Mouse (Mus musculus) activated CD4-positive, CD25-positive, alpha-beta regulatory T cell, adult 4 months (primary cell): ENCODE data around the gene Fam129b. TPM values are rescaled to one million over a fixed set of nuclear protein-coding genes. Genes with fewer than 3 reads are reported as not detected.
"Not testable (repeated sequence)": the region's sequence is repeated elsewhere in the genome, so short reads cannot be mapped to it uniquely, and the experiment has no call there.

Source experiments
- ATAC-seq: one replicate; pipeline ENCODE4 v1.8.0; 2017
- polyA plus RNA-seq, 2 experiments: library from polyadenylated mRNA; unstranded; fragments of 100-300 nt; shearing (Covaris generic); gene quantifications; one replicate each; pipeline ENCODE4 v1.2.1; 2017

Gene Fam129b
- 1 to 10 TPM; 1.3 to 2.1 TPM for polyA plus RNA-seq

DNA sequence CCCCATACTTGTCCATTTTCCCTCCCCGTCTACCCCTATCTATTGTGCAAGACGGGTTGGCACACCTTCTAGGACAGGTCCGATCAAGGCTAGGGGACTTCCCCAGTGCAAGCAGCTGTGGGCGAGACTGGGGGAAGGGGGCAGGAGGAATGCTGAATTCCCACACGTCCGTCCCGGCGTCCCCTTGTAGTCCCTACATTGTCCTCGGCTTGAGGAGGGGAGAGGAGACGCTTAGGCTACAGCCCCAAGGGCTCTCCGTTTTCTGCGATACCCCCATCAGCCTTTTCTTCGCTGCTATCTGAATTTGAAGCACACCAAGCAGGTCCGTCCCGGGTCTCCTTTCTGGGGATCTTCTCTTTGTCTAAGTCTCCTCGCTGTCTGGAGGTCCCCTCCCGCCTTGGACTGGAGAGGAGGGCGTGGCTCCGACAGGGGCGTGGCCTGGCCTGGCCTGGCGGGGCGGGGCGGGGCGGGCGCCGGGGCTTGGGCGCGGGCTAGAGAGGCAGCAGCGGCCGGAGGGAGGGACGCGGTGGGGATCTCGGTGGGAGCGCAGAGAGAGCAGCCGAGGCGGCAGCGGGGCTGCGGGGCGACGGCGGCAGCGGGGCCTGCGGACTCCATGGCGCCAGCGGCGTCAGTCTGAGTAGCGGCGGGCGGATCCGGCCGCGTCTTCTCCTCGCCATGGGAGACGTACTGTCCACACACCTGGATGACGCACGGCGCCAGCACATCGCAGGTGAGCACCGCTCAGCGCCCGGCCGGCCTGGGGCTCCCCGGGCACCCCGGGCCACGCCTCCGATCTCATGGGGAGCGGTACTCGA, at the start of gene Fam129b:
Fam129b (plus strand) TSS at position 440 of the 815 bp plus-strand sequence.
- peak; percentile 66 for ATAC-seq

DNA sequence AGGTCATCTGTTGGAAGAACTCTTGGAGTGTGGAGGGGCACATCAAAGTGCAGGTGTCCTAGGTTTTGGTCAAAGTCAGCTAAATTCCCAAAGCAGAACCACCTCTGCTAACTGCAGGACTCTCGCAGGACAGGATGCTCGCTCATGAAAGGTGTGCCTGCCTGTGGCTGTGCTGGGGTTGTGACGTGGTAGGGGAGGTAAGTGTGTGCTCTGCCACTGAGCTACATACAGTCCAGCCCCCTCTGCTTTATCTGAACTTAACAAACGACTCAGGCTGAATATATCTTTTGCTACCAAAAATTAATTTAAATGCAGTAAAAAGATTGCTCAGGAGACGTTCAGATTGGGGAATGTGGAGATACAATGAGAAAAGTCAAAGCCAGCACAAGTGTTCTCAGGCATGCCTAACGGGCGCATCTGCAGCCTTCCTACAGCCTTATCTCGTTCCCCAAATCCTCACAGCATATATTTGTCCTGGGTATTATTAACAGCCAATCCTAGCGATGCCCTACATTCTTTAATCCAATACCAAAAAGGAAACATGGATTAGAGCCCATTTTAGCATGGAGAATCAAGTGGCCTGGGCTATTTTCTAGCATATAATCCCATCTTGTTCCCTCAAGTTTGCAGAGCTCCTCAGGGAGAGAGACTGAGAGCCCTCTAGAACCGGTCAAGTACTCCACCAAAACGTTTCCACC, 46.8 kb upstream of the Fam129b start:
- no peak for ATAC-seq

DNA sequence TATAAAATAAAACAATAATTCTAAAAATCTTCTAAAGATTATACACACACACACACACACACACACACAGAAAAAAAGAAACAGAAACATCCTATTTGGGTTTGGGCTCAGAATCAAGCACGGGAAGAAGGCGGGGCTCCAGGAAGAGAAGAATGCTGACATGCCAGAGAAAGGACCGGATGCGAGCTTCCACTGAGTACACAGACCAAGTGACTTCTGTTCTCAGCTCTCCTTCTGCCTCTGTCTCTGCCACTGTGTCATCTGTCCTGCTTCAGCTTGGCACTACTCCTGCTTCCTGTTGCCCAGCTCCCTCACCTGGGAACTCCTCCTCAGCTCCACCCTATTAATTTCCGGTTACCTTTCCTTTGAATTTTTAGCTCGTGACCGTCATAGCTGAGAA, 41.4 kb upstream of the Fam129b start:
- peak; percentile 93 for ATAC-seq

DNA sequence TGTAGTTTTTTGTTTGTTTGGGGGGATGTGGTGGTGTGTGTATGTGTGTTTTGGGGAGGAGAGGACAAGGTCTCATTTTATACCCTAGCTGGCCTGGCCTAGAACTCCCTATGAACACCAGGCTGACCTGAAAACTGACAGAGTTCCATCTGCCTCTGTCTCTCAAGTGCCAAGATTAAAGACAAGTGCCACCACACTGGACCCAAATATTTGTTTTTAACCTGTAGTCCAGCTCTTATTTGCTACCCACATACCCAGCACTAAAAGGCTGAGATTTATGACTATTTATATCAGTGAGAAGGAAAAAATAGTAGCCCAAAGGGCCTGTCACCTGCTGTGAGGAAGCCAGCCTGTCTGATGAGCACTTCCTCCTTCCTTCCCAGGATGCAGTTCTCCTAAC, 40.3 kb upstream of the Fam129b start:
- no peak for ATAC-seq

GRCm38 (mm10) chr2:32838147-32838884, 37.6 kb upstream of the Fam129b start:
- no peak for ATAC-seq

- ATAC-seq: no peak
Observed at GRCm38 (mm10) chr2:32839261-32839660, 36.7 kb upstream of the Fam129b start.

DNA sequence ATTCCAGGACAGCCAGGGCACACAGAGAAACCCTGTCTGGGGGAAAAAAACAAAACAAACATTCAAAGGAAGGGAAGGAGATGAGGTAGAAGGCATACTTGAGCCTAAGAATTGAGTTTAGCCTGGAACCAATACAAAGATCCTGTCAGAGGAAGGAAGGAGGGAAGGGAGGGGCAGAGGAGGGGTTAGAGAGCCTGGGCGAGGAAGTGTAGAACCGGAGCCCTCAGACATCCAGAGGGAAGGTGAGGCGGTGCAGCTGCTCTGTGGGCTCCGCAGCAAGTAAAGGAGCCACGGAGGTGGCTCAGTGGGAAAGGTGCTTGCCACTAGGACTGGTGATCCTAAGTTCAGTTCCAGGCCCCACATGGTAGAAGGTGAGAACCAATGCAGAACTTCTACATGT, 34.8 kb upstream of the Fam129b start:
- ATAC-seq: no peak

DNA sequence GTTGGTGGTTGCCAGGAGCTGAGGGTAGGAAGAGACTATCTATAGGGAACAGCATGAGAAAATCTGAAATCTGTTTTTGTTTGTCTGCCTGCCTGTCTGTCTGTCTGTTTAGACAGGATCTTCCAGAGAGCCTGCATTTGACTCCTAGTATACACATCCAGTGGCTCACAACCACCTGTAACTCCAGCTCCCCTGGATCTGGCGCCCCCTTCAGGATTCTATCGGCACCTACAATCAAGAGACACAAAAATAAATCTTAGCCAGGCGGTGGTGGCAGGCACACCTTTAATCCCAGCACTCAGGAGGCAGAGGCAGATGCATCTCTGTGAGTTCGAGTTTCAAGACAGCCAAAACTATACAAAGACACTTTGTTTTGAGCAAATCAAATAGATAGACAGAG, 33.4 kb upstream of the Fam129b start:
- ATAC-seq: no peak

- no peak for ATAC-seq
Observed at GRCm38 (mm10) chr2:32845572-32846100, 30.3 kb upstream of the Fam129b start.

DNA sequence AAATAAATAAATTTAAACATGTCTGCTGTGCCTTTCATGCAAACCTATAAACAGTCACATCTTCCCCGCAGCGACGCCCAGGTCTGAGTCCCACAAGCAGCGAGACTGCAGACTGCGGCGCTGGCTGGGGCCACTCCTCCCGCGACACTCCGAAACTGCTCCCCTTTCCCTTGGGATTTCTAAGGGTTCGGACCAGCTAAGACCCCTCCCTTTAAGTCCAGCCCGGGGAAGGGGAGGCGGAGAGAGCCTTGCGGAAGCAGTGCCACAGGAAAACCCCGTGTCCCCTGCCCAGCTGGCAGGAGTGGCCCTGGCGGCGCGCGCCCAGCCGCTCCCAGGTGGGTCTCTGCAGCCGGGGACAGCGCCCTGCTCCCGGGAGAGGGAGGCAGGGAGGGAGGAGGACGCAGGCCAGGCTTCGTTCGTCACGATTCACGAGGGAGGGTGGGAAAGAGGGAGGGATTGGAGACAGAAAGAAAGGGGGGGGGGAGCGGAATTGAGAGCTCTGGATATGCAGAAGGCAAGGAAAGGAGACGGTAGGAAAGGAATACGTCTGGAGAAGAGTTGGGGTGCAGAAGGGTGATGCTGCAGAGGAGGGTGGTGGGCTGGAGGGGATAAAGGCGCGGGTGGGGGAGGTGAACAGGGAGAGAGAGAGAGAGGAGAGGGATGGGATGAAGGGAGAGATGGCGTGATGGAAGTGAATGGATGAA, 29.7 kb upstream of the Fam129b start:
- ATAC-seq: peak; percentile 32

GRCm38 (mm10) chr2:32846805-32847467, 29.0 kb upstream of the Fam129b start, which contains the start of gene Stxbp1:
Gene Stxbp1, minus strand, starts transcription at chr2:32847245.
- peak; percentile 67 for ATAC-seq

GRCm38 (mm10) chr2:32847468-32847821, 28.5 kb upstream of the Fam129b start:
- ATAC-seq: peak; percentile 33

- ATAC-seq: no peak
Observed at GRCm38 (mm10) chr2:32852156-32852555, 23.8 kb upstream of the Fam129b start.

DNA sequence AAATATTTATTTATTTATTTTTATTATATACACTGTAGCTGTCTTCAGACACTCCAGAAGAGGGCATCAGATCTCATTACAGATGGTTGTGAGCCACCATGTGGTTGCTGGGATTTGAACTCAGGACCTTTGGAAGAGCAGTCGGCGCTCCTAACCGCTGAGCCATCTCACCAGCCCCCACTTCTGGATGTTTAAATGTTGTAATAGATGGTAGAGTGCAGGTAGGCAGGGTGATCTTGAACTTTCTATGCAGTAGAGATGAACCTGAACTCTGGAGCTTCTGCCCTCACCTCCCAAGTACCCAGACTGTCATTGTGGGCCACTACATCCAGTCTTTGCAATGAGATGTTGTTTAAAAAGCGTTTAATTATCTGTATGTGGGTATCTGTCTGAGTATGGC, 22.2 kb upstream of the Fam129b start:
- not testable (repeated sequence) for ATAC-seq

- ATAC-seq: peak; percentile 76
Observed at GRCm38 (mm10) chr2:32854206-32854605, 21.7 kb upstream of the Fam129b start.

DNA sequence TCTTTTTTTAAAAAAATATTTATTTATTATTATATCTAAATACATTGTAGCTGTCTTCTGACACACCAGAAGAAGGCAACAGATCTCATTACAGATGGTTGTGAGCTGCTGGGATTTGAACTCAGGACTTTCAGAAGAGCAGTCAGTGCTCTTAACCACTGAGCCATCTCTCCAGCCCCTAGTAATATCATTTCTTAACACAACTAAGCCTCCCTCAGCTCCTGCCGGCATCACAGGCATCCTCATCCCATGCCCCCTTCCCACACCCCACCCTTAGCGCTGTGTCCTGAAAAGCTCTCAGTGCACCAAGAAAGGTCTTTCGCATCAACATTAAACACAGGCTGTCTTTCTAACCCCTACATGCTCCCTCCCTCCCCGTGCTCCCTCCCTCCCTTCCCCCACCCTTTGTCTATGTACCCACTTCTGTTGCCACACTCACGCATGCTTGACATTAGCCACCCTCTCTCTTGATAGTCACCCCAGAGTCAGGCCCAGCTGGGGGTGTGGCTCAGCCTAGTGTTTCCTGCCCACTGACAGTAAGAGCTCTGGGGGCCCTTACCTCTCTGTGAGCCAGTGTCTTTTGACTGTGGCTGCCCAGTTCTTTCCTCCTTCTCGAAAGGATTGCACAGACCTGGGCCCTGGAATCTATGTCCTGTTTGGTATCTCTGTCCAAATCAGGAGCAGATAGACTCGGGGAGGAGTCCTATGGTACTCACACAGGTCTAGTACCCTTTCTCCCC, 20.7 kb upstream of the Fam129b start:
- ATAC-seq: no peak

GRCm38 (mm10) chr2:32855790-32856465, 20.0 kb upstream of the Fam129b start:
- no peak for ATAC-seq

DNA sequence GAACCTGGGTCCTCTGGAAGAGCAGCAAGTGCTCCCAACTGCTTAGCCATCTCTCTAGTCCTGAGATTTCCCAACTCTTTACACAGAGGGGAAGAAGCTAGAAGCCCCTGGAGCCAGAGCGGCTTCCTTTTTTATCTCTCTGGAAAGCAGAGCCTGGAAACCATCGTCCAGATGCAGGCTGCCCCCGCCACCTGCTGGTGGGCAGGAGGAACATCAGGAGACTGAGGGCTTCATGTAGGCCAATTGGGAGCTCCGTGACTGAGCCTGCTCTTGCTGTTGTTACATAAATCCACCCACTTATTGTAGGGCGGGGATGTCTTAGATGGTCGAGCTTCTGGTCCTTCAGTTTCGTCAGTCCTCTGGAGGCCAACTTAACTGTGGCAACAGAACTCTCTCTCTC, 18.3 kb upstream of the Fam129b start:
- ATAC-seq: peak; percentile 72

- ATAC-seq: peak; percentile 55
Observed at GRCm38 (mm10) chr2:32859010-32859621, 16.8 kb upstream of the Fam129b start.

- no peak for ATAC-seq
Observed at GRCm38 (mm10) chr2:32859622-32860012, 16.3 kb upstream of the Fam129b start.
